Mouse (Mus musculus): ENCODE measurements at regions not wholly inside any gene's neighbourhood (a gene's known extent, or its start where the extent isn't known, plus 50 kb on each side); places are given as distances from the start of the nearest gene placed in this dataset.
"Not testable (repeated sequence)": the region's sequence is repeated elsewhere in the genome, so short reads cannot be mapped to it uniquely, and the experiment has no call there.

- H3K27me3 ChIP-seq (ENCODE audit: insufficient read depth, low read length); H3K9me3 ChIP-seq (replicated peaks); ATAC-seq (ENCODE audit: extremely low read depth, insufficient number of reproducible peaks, low FRiP score, poor library complexity, severe bottlenecking); DNase-seq (ENCODE audit: low spot score); H3K4me3 ChIP-seq (ENCODE audit: low read depth, low read length); H3K36me3 ChIP-seq (replicated peaks): not testable (repeated sequence)
- peaks cover 15% of the 10 kb centered on the region for H3K4me1 ChIP-seq (ENCODE audit: insufficient read depth, low read depth, low read length)
Measured at GRCm38 (mm10) chr1:23316288-23316687, 81.3 kb downstream of the Ogfrl1 start.

GRCm38 (mm10) chr1:23314863-23315262 is 82.7 kb downstream of the Ogfrl1 start:
- peak; percentile 76 for ATAC-seq (ENCODE audit: extremely low read depth, insufficient number of reproducible peaks, low FRiP score, poor library complexity, severe bottlenecking)
- TF ChIP-seq TAL1 (conservative IDR thresholded peaks at IDR 0.05; ENCODE audit: low read depth, low read length): peak; percentile 40; the same call in 1 of the 2 replicates

GRCm38 (mm10) chr1:23292718-23293117 is 104.9 kb downstream of the Ogfrl1 start:
- no peaks in the 10 kb centered on the region for H3K9me3 ChIP-seq (replicated peaks)
- peaks cover 11% of the 10 kb centered on the region for H3K36me3 ChIP-seq (replicated peaks)
- H3K4me3 ChIP-seq (ENCODE audit: low read depth, low read length): no peak overlapping the region
- no peaks in the 10 kb centered on the region for H3K27me3 ChIP-seq (ENCODE audit: insufficient read depth, low read length)
- no peak for ATAC-seq (ENCODE audit: extremely low read depth, insufficient number of reproducible peaks, low FRiP score, poor library complexity, severe bottlenecking)
- no peak for DNase-seq (ENCODE audit: low spot score)
- H3K4me1 ChIP-seq (ENCODE audit: insufficient read depth, low read depth, low read length): no peaks in the 10 kb centered on the region
- no peak for TF ChIP-seq CTCF (IDR thresholded peaks at IDR 0.05; ENCODE audit: low read depth, low read length)
- TF ChIP-seq GATA2 (IDR thresholded peaks at IDR 0.05; ENCODE audit: borderline replicate concordance, low read depth, low read length): no peak
- TF ChIP-seq TAL1 (conservative IDR thresholded peaks at IDR 0.05; ENCODE audit: low read depth, low read length): no peak
- TF ChIP-seq POLR2AphosphoS5 (IDR thresholded peaks at IDR 0.05; ENCODE audit: insufficient replicate concordance, low read depth, low read length): no peak
- TF ChIP-seq GATA1 (IDR thresholded peaks at IDR 0.05; ENCODE audit: borderline replicate concordance, low read length): no peak

More at GRCm38 (mm10) chr1:23314863-23315262, 82.7 kb downstream of the Ogfrl1 start:
- DNase-seq (ENCODE audit: low spot score); H3K9me3 ChIP-seq (replicated peaks); H3K36me3 ChIP-seq (replicated peaks); H3K4me1 ChIP-seq (ENCODE audit: insufficient read depth, low read depth, low read length); H3K4me3 ChIP-seq (ENCODE audit: low read depth, low read length); H3K27me3 ChIP-seq (ENCODE audit: insufficient read depth, low read length): not testable (repeated sequence)

- peaks cover 40% of the 10 kb centered on the region for H3K4me1 ChIP-seq (ENCODE audit: insufficient read depth, low read depth, low read length)
- H3K9me3 ChIP-seq (replicated peaks): no peaks in the 10 kb centered on the region
- no peak for TF ChIP-seq POLR2AphosphoS5 (IDR thresholded peaks at IDR 0.05; ENCODE audit: insufficient replicate concordance, low read depth, low read length)
- no peak for TF ChIP-seq GATA2 (IDR thresholded peaks at IDR 0.05; ENCODE audit: borderline replicate concordance, low read depth, low read length)
- TF ChIP-seq TAL1 (conservative IDR thresholded peaks at IDR 0.05; ENCODE audit: low read depth, low read length): no peak
- no peak for TF ChIP-seq GATA1 (IDR thresholded peaks at IDR 0.05; ENCODE audit: borderline replicate concordance, low read length)
- TF ChIP-seq CTCF (IDR thresholded peaks at IDR 0.05; ENCODE audit: low read depth, low read length): no peak
- no peaks in the 10 kb centered on the region for H3K27me3 ChIP-seq (ENCODE audit: insufficient read depth, low read length)
- ATAC-seq (ENCODE audit: extremely low read depth, insufficient number of reproducible peaks, low FRiP score, poor library complexity, severe bottlenecking) (0 out of 2 replicates have a peak, but pooled peaks have one; percentile 25), DNase-seq (ENCODE audit: low spot score) (peak; percentile 5)
- peaks cover 11% of the 10 kb centered on the region for H3K36me3 ChIP-seq (replicated peaks)
- H3K4me3 ChIP-seq (ENCODE audit: low read depth, low read length): no peak overlapping the region
Measured at GRCm38 (mm10) chr1:23286741-23287140, 110.8 kb downstream of the Ogfrl1 start.

GRCm38 (mm10) chr1:23282870-23283219 is 114.7 kb downstream of the Ogfrl1 start:
- H3K4me3 ChIP-seq (ENCODE audit: low read depth, low read length): peak overlapping the region; percentile 17; the same call in 1 of the 2 replicates
- H3K9me3 ChIP-seq (replicated peaks): no peaks in the 10 kb centered on the region
- H3K36me3 ChIP-seq (replicated peaks): peaks cover 17% of the 10 kb centered on the region
- no peaks in the 10 kb centered on the region for H3K27me3 ChIP-seq (ENCODE audit: insufficient read depth, low read length)
- peak; percentile 3; the same call in 1 of the 2 replicates for ATAC-seq (ENCODE audit: extremely low read depth, insufficient number of reproducible peaks, low FRiP score, poor library complexity, severe bottlenecking)
- TF ChIP-seq GATA1 (IDR thresholded peaks at IDR 0.05; ENCODE audit: borderline replicate concordance, low read length) (no peak), CTCF (IDR thresholded peaks at IDR 0.05; ENCODE audit: low read depth, low read length) (no peak), POLR2AphosphoS5 (IDR thresholded peaks at IDR 0.05; ENCODE audit: insufficient replicate concordance, low read depth, low read length) (no peak), GATA2 (IDR thresholded peaks at IDR 0.05; ENCODE audit: borderline replicate concordance, low read depth, low read length) (no peak), TAL1 (conservative IDR thresholded peaks at IDR 0.05; ENCODE audit: low read depth, low read length) (no peak)
- no peak for DNase-seq (ENCODE audit: low spot score)
- H3K4me1 ChIP-seq (ENCODE audit: insufficient read depth, low read depth, low read length): peaks cover 67% of the 10 kb centered on the region

GRCm38 (mm10) chr1:23282215-23282869 is 115.2 kb downstream of the Ogfrl1 start:
- H3K4me1 ChIP-seq (ENCODE audit: insufficient read depth, low read depth, low read length): peaks cover 67% of the 10 kb centered on the region
- DNase-seq (ENCODE audit: low spot score) (peak; percentile 50), ATAC-seq (ENCODE audit: extremely low read depth, insufficient number of reproducible peaks, low FRiP score, poor library complexity, severe bottlenecking) (peak; percentile 96)
- H3K4me3 ChIP-seq (ENCODE audit: low read depth, low read length): peak overlapping the region; percentile 13; the same call in 1 of the 2 replicates
- peaks cover 17% of the 10 kb centered on the region for H3K36me3 ChIP-seq (replicated peaks)
- H3K27me3 ChIP-seq (ENCODE audit: insufficient read depth, low read length): no peaks in the 10 kb centered on the region
- no peak for TF ChIP-seq CTCF (IDR thresholded peaks at IDR 0.05; ENCODE audit: low read depth, low read length)
- TF ChIP-seq POLR2AphosphoS5 (IDR thresholded peaks at IDR 0.05; ENCODE audit: insufficient replicate concordance, low read depth, low read length): no peak
- TF ChIP-seq GATA1 (IDR thresholded peaks at IDR 0.05; ENCODE audit: borderline replicate concordance, low read length): no peak
- TF ChIP-seq GATA2 (IDR thresholded peaks at IDR 0.05; ENCODE audit: borderline replicate concordance, low read depth, low read length): no peak
- peak; percentile 99 for TF ChIP-seq TAL1 (conservative IDR thresholded peaks at IDR 0.05; ENCODE audit: low read depth, low read length)
- no peaks in the 10 kb centered on the region for H3K9me3 ChIP-seq (replicated peaks)

- ATAC-seq (ENCODE audit: extremely low read depth, insufficient number of reproducible peaks, low FRiP score, poor library complexity, severe bottlenecking) (no peak), DNase-seq (ENCODE audit: low spot score) (no peak)
- H3K4me1 ChIP-seq (ENCODE audit: insufficient read depth, low read depth, low read length): peaks cover 56% of the 10 kb centered on the region
- TF ChIP-seq GATA2 (IDR thresholded peaks at IDR 0.05; ENCODE audit: borderline replicate concordance, low read depth, low read length): no peak
- no peak for TF ChIP-seq GATA1 (IDR thresholded peaks at IDR 0.05; ENCODE audit: borderline replicate concordance, low read length)
- no peak for TF ChIP-seq CTCF (IDR thresholded peaks at IDR 0.05; ENCODE audit: low read depth, low read length)
- no peak overlapping the region for H3K4me3 ChIP-seq (ENCODE audit: low read depth, low read length)
- H3K27me3 ChIP-seq (ENCODE audit: insufficient read depth, low read length): no peaks in the 10 kb centered on the region
- no peaks in the 10 kb centered on the region for H3K9me3 ChIP-seq (replicated peaks)
- peaks cover 23% of the 10 kb centered on the region for H3K36me3 ChIP-seq (replicated peaks)
Measured at GRCm38 (mm10) chr1:23279827-23280226, 117.7 kb downstream of the Ogfrl1 start.

Measured in G1E (cell line).